ENCODE assay signal across 12 mouse cellular contexts in the genomic region with DNA sequence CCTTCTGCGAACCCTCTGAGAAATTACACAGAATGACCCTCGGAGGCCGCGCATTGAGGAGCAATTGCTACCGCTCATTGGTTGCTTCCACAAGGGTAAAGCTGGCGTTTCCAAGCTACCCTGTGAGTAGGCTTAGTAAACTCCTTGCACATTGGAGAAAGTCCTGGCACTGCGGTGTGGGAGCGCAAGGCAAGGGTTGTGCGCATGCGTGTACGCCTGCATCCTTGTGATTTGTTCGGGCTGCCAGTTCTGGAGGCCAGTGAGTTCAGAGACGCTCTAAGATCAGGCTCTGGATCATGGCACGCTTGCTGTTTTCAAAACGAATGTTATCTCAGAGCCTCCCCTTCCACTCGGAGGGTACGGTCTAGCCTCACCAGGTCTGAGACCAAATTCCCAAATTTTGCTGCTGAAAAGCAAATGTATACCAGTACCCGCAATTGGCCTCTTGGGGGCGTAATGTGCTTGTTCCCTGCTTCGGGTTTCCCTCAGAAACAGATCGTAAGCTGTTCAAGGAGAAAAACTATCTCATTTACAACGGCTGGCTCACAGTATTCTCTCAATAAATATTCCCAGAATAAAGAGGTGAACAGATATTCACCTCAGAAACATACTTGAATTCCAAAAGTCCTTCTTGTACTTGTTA. TPM values are rescaled to one million over a fixed set of nuclear protein-coding genes. Genes with fewer than 3 reads are reported as not detected.
A peak's percentile ranks its signal among the peaks of the same experiment; 100 is the strongest.
DNase-seq lines count a peak whose midpoint lies in the region; ATAC-seq and TF ChIP-seq lines count a peak whose summit lies in the region.
"Had no signal": no experiment of that assay in that cellular context is flagged by ENCODE, and none has a peak within 500 bp of the region (broad histone marks: within the 10 kb centered on the region; RNA-seq: fewer than 3 reads in every experiment).

No protein-coding gene starts in this region.

- WGBS in forebrain, embryonic 10.5 days: 77% methylated on average over 22 of the region's 22 CpGs
- 76% methylated on average over 22 of the region's 22 CpGs for WGBS in forebrain, embryonic 11.5 days
- 64% methylated on average over 22 of the region's 22 CpGs for WGBS in lung, embryonic 14.5 days
- WGBS in hindbrain, embryonic 10.5 days: 74% methylated on average over 22 of the region's 22 CpGs
- 78% methylated on average over 22 of the region's 22 CpGs for WGBS in neural tube, embryonic 12.5 days

- no peaks in the 10 kb centered on the region for H3K27me3 ChIP-seq in forebrain, embryonic 10.5 days (ENCODE audit: poor library complexity, severe bottlenecking)
- no peaks in the 10 kb centered on the region for H3K27me3 ChIP-seq in forebrain, embryonic 11.5 days (ENCODE audit: control insufficient read depth, insufficient read depth, low read length)
- H3K27me3 ChIP-seq in lung, embryonic 14.5 days (ENCODE audit: insufficient read depth, low read length): no peaks in the 10 kb centered on the region
- no peaks in the 10 kb centered on the region for H3K27me3 ChIP-seq in hindbrain, embryonic 10.5 days (ENCODE audit: insufficient read depth, poor library complexity, severe bottlenecking)
- H3K27me3 ChIP-seq in neural tube, embryonic 12.5 days (replicated peaks): no peaks in the 10 kb centered on the region

- H3K4me2 ChIP-seq in forebrain, embryonic 11.5 days (ENCODE audit: low read depth, low read length, severe bottlenecking): no peak overlapping the region
- H3K4me2 ChIP-seq in lung, embryonic 14.5 days: peak overlapping the region; percentile 16; the same call in 1 of the 2 replicates
- H3K4me2 ChIP-seq in neural tube, embryonic 12.5 days (replicated peaks): peak overlapping the region; percentile 27

- TF ChIP-seq CTCF in lung, embryonic 14.5 days (IDR thresholded peaks at IDR 0.05; ENCODE audit: low read depth): no peak

- H3K9me3 ChIP-seq in forebrain, embryonic 10.5 days: no peaks in the 10 kb centered on the region
- H3K9me3 ChIP-seq in forebrain, embryonic 11.5 days (ENCODE audit: control insufficient read depth, low read length): no peaks in the 10 kb centered on the region
- no peaks in the 10 kb centered on the region for H3K9me3 ChIP-seq in lung, embryonic 14.5 days (ENCODE audit: low read depth, low read length)
- 0 out of 2 replicates have a peak, but pooled peaks cover 2% of the 10 kb centered on the region for H3K9me3 ChIP-seq in hindbrain, embryonic 10.5 days
- H3K9me3 ChIP-seq in neural tube, embryonic 12.5 days: no peaks in the 10 kb centered on the region

- no peaks in the 10 kb centered on the region for H3K36me3 ChIP-seq in forebrain, embryonic 10.5 days (replicated peaks)
- no peaks in the 10 kb centered on the region for H3K36me3 ChIP-seq in forebrain, embryonic 11.5 days (ENCODE audit: control insufficient read depth, insufficient read depth, low read length)
- H3K36me3 ChIP-seq in lung, embryonic 14.5 days (ENCODE audit: insufficient read depth): no peaks in the 10 kb centered on the region
- no peaks in the 10 kb centered on the region for H3K36me3 ChIP-seq in hindbrain, embryonic 10.5 days
- H3K36me3 ChIP-seq in neural tube, embryonic 12.5 days: no peaks in the 10 kb centered on the region

- intact Hi-C loops in left cerebral cortex, postnatal 36 days (cut with DNase I): no loop called here

- no peak for DNase-seq in forebrain, embryonic 10.5 days (ENCODE audit: extremely low spot score, low spot score)
- DNase-seq in forebrain, embryonic 11.5 days (ENCODE audit: low spot score): no peak
- DNase-seq in lung, embryonic 14.5 days: peak; percentile 44
- no peak for DNase-seq in lung, postnatal 4 days
- DNase-seq in hindbrain, embryonic 10.5 days (ENCODE audit: low spot score): peak; percentile 14
- no peak for DNase-seq in left cerebral cortex, adult 9 months (ENCODE audit: low spot score in 2 of 2)
- DNase-seq in left cerebral cortex, postnatal 36 days (ENCODE audit: low spot score in 2 of 2): no peak
- DNase-seq: B cell, adult 2 months; kidney, postnatal 10 days had no signal

- no peak for ATAC-seq in forebrain, embryonic 11.5 days (replicated peaks; ENCODE audit: low FRiP score)
- no peak for ATAC-seq in lung, embryonic 14.5 days (ENCODE audit: insufficient read depth)
- ATAC-seq in neural tube, embryonic 12.5 days (ENCODE audit: low FRiP score, low read depth): no peak

- H3K4me3 ChIP-seq in forebrain, embryonic 10.5 days: peak overlapping the region; percentile 22; the same call in 1 of the 2 replicates
- H3K4me3 ChIP-seq in forebrain, embryonic 11.5 days (ENCODE audit: low read depth, low read length): no peak overlapping the region
- H3K4me3 ChIP-seq in lung, embryonic 14.5 days (ENCODE audit: low read depth, low read length): no peak overlapping the region
- H3K4me3 ChIP-seq in hindbrain, embryonic 10.5 days: peak overlapping the region; percentile 19; the same call in 1 of the 2 replicates
- no peak overlapping the region for H3K4me3 ChIP-seq in neural tube, embryonic 12.5 days

- no peak overlapping the region for H3K27ac ChIP-seq in forebrain, embryonic 10.5 days
- H3K27ac ChIP-seq in forebrain, embryonic 11.5 days (ENCODE audit: low read depth, low read length): no peak overlapping the region
- no peak overlapping the region for H3K27ac ChIP-seq in lung, embryonic 14.5 days (ENCODE audit: low read depth)
- H3K27ac ChIP-seq in hindbrain, embryonic 10.5 days: no peak overlapping the region; the same call in 1 of the 2 replicates
- H3K27ac ChIP-seq in neural tube, embryonic 12.5 days: no peak overlapping the region
- H3K27ac ChIP-seq: liver, embryonic 14.5 days had no signal

- no peak overlapping the region for H3K9ac ChIP-seq in forebrain, embryonic 11.5 days (ENCODE audit: low read length)
- H3K9ac ChIP-seq in lung, embryonic 14.5 days: no peak overlapping the region
- no peak overlapping the region for H3K9ac ChIP-seq in neural tube, embryonic 12.5 days
- H3K9ac ChIP-seq: liver, embryonic 14.5 days had no signal

- H3K4me1 ChIP-seq in forebrain, embryonic 10.5 days: peaks cover 4% of the 10 kb centered on the region
- H3K4me1 ChIP-seq in forebrain, embryonic 11.5 days (replicated peaks; ENCODE audit: control insufficient read depth, insufficient read depth, low read length): no peaks in the 10 kb centered on the region
- H3K4me1 ChIP-seq in lung, embryonic 14.5 days (ENCODE audit: insufficient read depth): no peaks in the 10 kb centered on the region
- H3K4me1 ChIP-seq in hindbrain, embryonic 10.5 days (replicated peaks): peaks cover 6% of the 10 kb centered on the region
- no peaks in the 10 kb centered on the region for H3K4me1 ChIP-seq in neural tube, embryonic 12.5 days

RNA-seq across cellular contexts. Expression of gene Col6a4, which starts 2.9 kb away (rescaled TPM):
- 0.20 TPM in 1 of 2 replicates, not detected in the other for polyA plus RNA-seq in forebrain, embryonic 10.5 days (2016; fragmentation: Nextera tagmentation; extraction: Ambion mirVana)
- polyA plus RNA-seq in forebrain, embryonic 11.5 days (2014; fragmentation: Nextera tagmentation; extraction: Ambion mirVana): 0.32 and 0.53 TPM in 2 replicates
- polyA plus RNA-seq in lung, embryonic 14.5 days (2014; fragmentation: Nextera tagmentation; extraction: Ambion mirVana): 0.95 and 1.0 TPM in 2 replicates
- 0.10 and 0.26 TPM in 2 replicates for polyA plus RNA-seq in hindbrain, embryonic 10.5 days (2016; fragmentation: Nextera tagmentation; extraction: Ambion mirVana)
- 0.11 and 0.55 TPM in 2 replicates for polyA plus RNA-seq in neural tube, embryonic 12.5 days (2016; fragmentation: Nextera tagmentation; extraction: Ambion mirVana)
- total RNA-seq in left cerebral cortex, postnatal 36 days (2021): 1 to 10 TPM; 1.6 to 3.5 TPM
- total RNA-seq: neutrophil, adult 5-6 weeks had no signal

RNA-seq across cellular contexts. Expression of gene Glyctk, which starts 58.4 kb away (rescaled TPM):
- 6.8 and 8.0 TPM in 2 replicates for polyA plus RNA-seq in forebrain, embryonic 10.5 days (2016; fragmentation: Nextera tagmentation; extraction: Ambion mirVana)
- 9.8 and 10.2 TPM in 2 replicates for polyA plus RNA-seq in forebrain, embryonic 11.5 days (2014; fragmentation: Nextera tagmentation; extraction: Ambion mirVana)
- 1.5 and 1.6 TPM in 2 replicates for polyA plus RNA-seq in lung, embryonic 14.5 days (2014; fragmentation: Nextera tagmentation; extraction: Ambion mirVana)
- 2.9 and 4.5 TPM in 2 replicates for polyA plus RNA-seq in hindbrain, embryonic 10.5 days (2016; fragmentation: Nextera tagmentation; extraction: Ambion mirVana)
- 5.4 and 6.2 TPM in 2 replicates for polyA plus RNA-seq in neural tube, embryonic 12.5 days (2016; fragmentation: Nextera tagmentation; extraction: Ambion mirVana)
- 1 to 10 TPM; 5.9 to 7.4 TPM for total RNA-seq in left cerebral cortex, postnatal 36 days (2021)

Comparison
In these comparisons a context has a peak if more than half of its experiments do, and no peak if none do; other contexts are left out.
1. DNase-seq: peak in lung, embryonic 14.5 days (single experiment) and hindbrain, embryonic 10.5 days (single experiment); none in forebrain, embryonic 10.5 days (single experiment), forebrain, embryonic 11.5 days (single experiment), lung, postnatal 4 days (0 of 2), left cerebral cortex, adult 9 months (0 of 2) and left cerebral cortex, postnatal 36 days (0 of 2).
2. H3K4me3 ChIP-seq: peak in forebrain, embryonic 10.5 days (single experiment) and hindbrain, embryonic 10.5 days (single experiment); none in forebrain, embryonic 11.5 days (single experiment), lung, embryonic 14.5 days (single experiment) and neural tube, embryonic 12.5 days (single experiment).